Mouse (Mus musculus) midbrain, embryonic 16.5 days (tissue): Measurements from ENCODE around the gene Cntnap5a. TPM values are rescaled to one million over a fixed set of nuclear protein-coding genes. Genes with fewer than 3 reads are reported as not detected.

Source experiments
- ATAC-seq: fragments of 200-750 bp; cut with Nextera tagmentation; 2 replicates; pipeline ENCODE4 v1.8.0; 2017; ENCODE audit warnings: moderate TSS enrichment
- H3K27ac ChIP-seq: fragments of 300-500 bp; sonication (generic); 2 replicates; pipeline ENCODE4 v1.5.1; 2014; ENCODE audit warnings: mild to moderate bottlenecking, low read length, mixed read lengths
- H3K27me3 ChIP-seq: fragments of 300-500 bp; sonication (generic); 2 replicates; pipeline ENCODE4 v1.6.1; 2014; ENCODE audit warnings: low read depth, low read length, mixed read lengths; ENCODE audit not compliant: control insufficient read depth, insufficient read depth
- H3K36me3 ChIP-seq: fragments of 300-500 bp; sonication (generic); 2 replicates; pipeline ENCODE4 v1.6.1; 2014; ENCODE audit warnings: mild to moderate bottlenecking, low read length, moderate library complexity, mixed read lengths; ENCODE audit not compliant: control insufficient read depth, insufficient read depth
- H3K4me1 ChIP-seq: fragments of 300-500 bp; sonication (generic); 2 replicates; pipeline ENCODE4 v1.6.1; 2014; ENCODE audit warnings: mild to moderate bottlenecking, low read length, mixed read lengths; ENCODE audit not compliant: control insufficient read depth, insufficient read depth
- H3K4me2 ChIP-seq: fragments of 300-500 bp; sonication (generic); 2 replicates; pipeline ENCODE4 v1.6.1; 2014; ENCODE audit warnings: mild to moderate bottlenecking, low read length, mixed read lengths
- H3K4me3 ChIP-seq: fragments of 300-500 bp; sonication (generic); 2 replicates; pipeline ENCODE4 v1.5.1; 2014; ENCODE audit warnings: low read depth, mild to moderate bottlenecking, low read length, moderate library complexity, mixed read lengths
- H3K9ac ChIP-seq: fragments of 300-500 bp; sonication (generic); 2 replicates; pipeline ENCODE4 v1.6.1; 2014; ENCODE audit warnings: low read depth, low read length, mixed read lengths
- H3K9me3 ChIP-seq: fragments of 300-500 bp; sonication (generic); replicated peaks from 2 replicates; pipeline ENCODE4 v1.6.1; 2014; ENCODE audit warnings: mild to moderate bottlenecking, low read length, mixed read lengths; ENCODE audit not compliant: control insufficient read depth, poor library complexity, severe bottlenecking
- WGBS: fragments of 180-500 bp; shearing (Covaris S2); extraction: QIAGEN DNeasy Blood & Tissue Kit; methylation state at CpG from one replicate; pipeline ENCODE4 v1.1.7; 2014; 5-methylcytosine and 5-hydroxymethylcytosine counted together
- microRNA-seq: library from miRNA; unstranded; fragments of <30 nt; microRNA quantifications from one replicate; pipeline ENCODE4, GENCODE M21; 2017
- polyA plus RNA-seq: library from polyadenylated mRNA; unstranded; fragments of >200 nt; fragmentation: Nextera tagmentation; extraction: Ambion mirVana; gene quantifications from 2 replicates; pipeline ENCODE4 v1.2.1, GENCODE M21; 2015

Gene Cntnap5a
- polyA plus RNA-seq, 1 experiment from 2014 or later = 2.5 TPM

DNA sequence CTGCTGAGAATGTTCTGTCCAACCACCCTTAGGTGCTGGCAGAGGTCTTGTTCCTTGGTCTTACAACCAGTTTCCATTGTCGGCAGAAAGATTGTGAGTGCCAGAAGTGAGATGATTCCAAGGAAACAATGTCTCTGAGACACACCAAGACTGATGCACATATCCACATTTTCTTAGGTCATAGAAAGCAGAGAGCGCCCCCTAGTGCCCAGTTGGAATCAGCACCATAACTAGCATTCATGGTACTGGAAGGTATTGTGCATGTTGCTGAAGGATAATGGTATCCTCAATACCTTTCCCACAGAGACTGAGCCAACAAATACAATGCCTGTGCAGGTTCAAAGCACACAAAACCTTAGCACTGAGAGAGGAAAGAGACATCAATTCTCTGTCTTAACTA, 793.1 kb downstream of the Cntnap5a start:
- no peak overlapping the region for H3K27ac ChIP-seq
- no peak overlapping the region for H3K4me3 ChIP-seq
- no peak overlapping the region for H3K4me2 ChIP-seq
- H3K27me3 ChIP-seq = no peaks in the 10 kb centered on the region
- H3K36me3 ChIP-seq = no peaks in the 10 kb centered on the region
- 20% methylated on average over 2 of the region's 2 CpGs for WGBS
- no peaks in the 10 kb centered on the region for H3K9me3 ChIP-seq
- no peak overlapping the region for H3K9ac ChIP-seq
- no peak for ATAC-seq
- no peaks in the 10 kb centered on the region for H3K4me1 ChIP-seq

GRCm38 (mm10) chr1:116488780-116489569, 804.4 kb downstream of the Cntnap5a start:
- 50% methylated on average over 1 of the region's 1 CpGs for WGBS
- ATAC-seq = 0 out of 2 replicates have a peak, but pooled peaks have one; percentile 17
- no peak overlapping the region for H3K4me3 ChIP-seq
- H3K36me3 ChIP-seq = no peaks in the 10 kb centered on the region
- H3K9ac ChIP-seq = no peak overlapping the region
- H3K27ac ChIP-seq = no peak overlapping the region
- H3K4me2 ChIP-seq = no peak overlapping the region
- H3K27me3 ChIP-seq = no peaks in the 10 kb centered on the region
- no peaks in the 10 kb centered on the region for H3K4me1 ChIP-seq
- no peaks in the 10 kb centered on the region for H3K9me3 ChIP-seq

DNA sequence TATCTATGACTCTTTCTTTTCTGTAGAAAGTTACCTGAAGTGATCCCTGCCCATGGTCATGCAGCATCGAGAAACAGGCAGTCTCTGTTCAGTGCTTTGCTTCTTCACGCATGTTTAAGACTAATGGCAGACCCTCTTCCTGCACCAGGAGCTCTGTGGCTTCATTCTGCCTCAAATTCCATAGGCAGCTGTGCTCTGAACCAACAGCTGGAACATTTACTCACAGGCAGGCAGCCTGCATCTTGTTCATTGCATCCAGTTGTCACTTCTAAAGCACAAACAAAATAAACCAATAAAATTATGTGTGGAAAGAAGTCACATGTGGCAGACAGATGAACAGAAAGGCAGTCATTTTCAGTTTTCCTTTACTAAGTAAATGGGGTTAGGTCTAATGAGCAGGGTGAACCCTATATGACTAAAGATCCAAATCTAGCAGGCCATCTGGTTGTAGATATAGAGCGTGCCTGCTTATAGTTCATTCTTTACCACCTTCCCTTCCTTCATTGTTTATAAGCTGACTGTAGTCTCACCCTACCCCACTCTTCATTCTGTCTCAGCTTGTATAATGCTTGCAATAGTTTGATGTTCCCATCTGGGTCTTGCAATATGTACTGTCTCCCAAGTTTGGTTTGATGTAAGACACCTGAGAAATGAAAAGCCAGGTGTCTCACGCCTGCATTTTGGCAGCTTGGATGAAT, 893.6 kb downstream of the Cntnap5a start:
- WGBS = 84% methylated on average over 4 of the region's 4 CpGs

DNA sequence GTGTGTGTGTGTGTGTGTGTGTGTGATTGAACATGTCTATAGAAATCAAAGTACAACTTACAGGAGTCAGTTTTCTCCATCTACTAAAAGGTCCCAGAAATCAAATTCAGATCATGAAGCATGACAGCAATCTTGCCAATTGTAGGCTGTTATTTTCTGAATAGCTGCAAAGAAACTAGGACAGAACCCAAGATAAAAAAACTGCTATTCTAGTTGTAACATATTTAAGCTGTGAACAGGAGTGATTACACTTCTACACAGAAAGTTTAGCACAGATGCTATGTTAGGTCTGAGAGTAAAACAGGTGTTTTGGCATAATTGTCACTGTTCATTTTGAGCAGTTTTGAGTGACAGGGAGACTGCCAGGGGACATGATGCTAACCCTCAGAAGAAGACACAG, 931.7 kb downstream of the Cntnap5a start:
- H3K4me2 ChIP-seq = no peak overlapping the region
- H3K36me3 ChIP-seq = no peaks in the 10 kb centered on the region
- no peaks in the 10 kb centered on the region for H3K4me1 ChIP-seq
- H3K27me3 ChIP-seq = no peaks in the 10 kb centered on the region
- H3K4me3 ChIP-seq = no peak overlapping the region
- H3K9ac ChIP-seq = no peak overlapping the region
- ATAC-seq = no peak
- no peaks in the 10 kb centered on the region for H3K9me3 ChIP-seq
- H3K27ac ChIP-seq = no peak overlapping the region

More for the DNA sequence above, 893.6 kb downstream of the Cntnap5a start:
- Histone ChIP-seq H3K9me3 (no peaks in the 10 kb centered on the region), H3K9ac (no peak overlapping the region), H3K27ac (no peak overlapping the region), H3K36me3 (no peaks in the 10 kb centered on the region), H3K27me3 (no peaks in the 10 kb centered on the region), H3K4me2 (no peak overlapping the region), H3K4me3 (no peak overlapping the region), H3K4me1 (no peaks in the 10 kb centered on the region)
- ATAC-seq = no peak

Small RNA genes within 50 kb of the gene (microRNA-seq; reads per million reads assigned to microRNA genes)
- not detected for gene Gm23393
